Mouse (Mus musculus): ENCODE measurements around the gene Fam172a. TPM values are rescaled to one million over a fixed set of nuclear protein-coding genes. Genes with fewer than 3 reads are reported as not detected.
"Not testable (repeated sequence)": the region's sequence is repeated elsewhere in the genome, so short reads cannot be mapped to it uniquely, and the experiment has no call there.

Gene Fam172a
- 10 to 100 TPM; 22.9 to 24.6 TPM for total RNA-seq (2021)

DNA sequence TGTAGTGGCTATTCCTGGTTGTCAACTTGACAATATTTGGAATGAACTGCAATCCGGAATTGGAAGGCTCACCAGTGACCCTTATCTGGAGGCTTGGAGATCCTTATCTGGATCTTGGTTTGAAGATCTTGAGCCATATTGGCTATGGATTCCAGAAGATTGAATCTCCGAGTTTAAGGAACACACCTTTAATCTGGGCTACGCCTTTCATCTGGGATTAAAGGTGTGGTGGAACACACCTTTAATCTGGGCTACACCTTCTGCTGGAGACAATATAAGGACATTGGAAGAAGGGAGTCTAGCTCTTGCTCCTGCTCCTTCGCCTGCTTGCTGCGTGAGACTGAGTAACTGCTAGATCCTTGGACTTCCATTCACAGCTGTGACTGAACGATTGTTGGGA, at the start of gene Fam172a:
Gene Fam172a, plus strand, starts transcription at position 301 of the 400 bp plus-strand sequence.
- not testable (repeated sequence) for DNase-seq

DNA sequence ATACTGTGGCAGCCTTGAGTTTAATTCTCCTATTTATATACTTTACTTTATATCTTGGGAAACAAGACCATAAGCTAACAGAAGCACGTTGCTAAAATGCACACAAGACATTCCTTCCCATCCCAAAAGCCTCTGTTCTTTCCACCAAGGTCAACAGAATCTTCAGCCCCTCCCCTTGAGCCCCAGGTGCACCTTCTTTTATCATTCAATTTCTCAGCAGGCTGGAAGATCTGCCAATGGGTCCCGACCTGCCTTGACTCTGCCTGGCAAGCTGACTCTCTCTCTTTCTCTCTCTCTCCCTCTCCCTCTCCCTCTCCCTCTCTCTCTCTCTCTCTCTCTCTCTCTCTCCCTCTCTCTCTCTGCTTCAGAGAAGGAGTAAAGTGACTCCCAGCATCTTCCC, 13.2 kb upstream of the Fam172a start:
- DNase-seq: no peak

DNA sequence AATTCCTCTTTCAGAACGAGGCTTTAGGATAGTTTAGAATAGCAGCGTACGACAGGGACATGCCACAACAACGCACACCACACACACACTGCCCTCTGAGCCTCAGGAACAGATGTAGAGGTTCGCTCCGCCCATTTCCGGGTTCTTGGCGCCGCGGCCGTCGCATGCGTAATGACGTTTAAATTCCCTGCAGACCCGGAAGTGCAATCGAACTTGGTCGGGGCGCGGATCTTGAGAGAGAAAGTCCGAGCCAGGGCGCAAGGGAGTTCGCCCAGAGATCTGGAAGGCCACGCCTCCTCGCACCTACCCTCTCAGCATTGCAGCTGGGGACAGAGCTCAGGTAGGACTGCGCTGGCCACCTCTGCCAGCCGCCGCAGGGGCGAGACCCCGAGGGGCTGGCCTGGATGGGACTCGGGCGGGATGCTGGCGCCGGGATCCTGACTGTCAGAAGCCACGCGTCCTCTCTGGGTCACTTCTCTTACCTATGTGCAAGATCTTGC, 6.7 kb downstream of the Fam172a start:
- peak; percentile 94 for DNase-seq

DNA sequence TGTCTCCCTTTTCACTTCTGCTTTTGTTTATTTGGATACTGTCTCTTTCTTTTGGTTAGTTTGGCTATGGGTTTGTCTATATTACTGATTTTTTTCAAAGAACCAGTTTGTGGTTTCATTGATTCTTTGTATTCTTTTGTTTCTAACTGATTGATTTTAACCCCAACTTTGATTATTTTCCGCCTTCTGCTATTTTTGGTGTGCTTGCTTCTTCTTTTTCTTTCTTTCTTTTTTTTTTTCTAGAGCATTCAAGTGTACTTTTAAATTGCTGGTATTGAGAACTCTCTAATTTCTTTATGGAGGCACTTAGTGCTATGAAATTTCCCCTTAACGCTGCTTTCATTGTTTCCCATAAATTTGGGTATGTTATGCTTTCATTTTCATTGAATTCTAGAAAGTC, 15.7 kb downstream of the Fam172a start:
- DNase-seq: no peak

DNA sequence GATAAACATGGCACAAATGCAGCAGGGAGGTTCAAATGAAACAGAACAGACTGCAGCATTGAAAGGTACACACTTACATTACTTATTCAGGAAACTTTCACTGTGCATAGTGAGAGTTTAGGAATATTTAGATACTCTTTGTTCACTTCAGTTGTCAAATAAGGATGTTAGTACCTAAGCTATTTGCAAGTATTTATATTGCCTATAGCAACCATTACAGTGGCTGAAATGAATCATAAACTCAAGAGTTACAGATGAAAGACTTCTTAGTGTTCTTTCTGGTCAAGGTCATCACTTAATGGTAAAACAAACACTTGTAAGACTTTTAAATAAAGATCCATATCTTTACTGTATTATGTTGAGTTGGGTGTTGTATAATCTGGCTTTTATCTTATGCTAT, 41.0 kb downstream of the Fam172a start:
- DNase-seq: no peak

DNA sequence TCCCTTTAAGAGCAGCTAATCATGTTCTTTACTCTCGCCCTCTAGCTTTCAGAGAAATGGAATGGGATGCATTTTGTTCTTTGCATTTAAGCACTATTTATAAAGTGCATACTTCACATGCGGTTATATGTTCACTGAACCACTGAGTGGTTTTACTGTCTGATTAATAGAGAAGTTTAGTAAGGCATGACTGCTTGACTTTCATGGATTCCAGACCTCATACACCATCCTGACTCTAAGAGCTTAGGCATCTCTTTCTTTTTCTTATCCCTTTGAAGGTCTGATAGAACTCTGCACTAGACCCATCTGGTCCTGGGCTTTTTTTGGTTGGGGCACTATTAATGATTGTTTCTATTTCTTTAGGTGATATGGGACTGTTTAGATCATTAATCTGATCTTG, 75.8 kb downstream of the Fam172a start:
- no peak for DNase-seq

DNA sequence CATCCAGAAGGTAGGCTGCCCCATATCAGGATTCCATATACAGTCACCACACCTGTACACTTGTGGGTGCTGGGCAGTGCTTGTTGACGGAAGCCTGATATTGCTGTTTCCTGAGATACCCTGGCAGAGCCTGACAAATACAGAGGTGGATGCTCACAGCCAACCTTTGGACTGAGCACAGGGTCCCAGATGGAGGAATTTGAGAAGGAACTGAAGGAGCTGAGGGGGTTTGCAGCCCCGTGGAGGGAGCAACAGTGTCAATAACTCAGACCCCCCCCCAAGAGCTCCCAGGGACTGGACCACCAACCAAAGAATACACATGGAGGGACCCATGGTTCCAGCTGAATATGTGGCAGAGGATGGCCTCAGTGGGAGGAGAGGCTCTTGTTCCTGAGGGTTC, 105.5 kb downstream of the Fam172a start:
- not testable (repeated sequence) for DNase-seq

DNA sequence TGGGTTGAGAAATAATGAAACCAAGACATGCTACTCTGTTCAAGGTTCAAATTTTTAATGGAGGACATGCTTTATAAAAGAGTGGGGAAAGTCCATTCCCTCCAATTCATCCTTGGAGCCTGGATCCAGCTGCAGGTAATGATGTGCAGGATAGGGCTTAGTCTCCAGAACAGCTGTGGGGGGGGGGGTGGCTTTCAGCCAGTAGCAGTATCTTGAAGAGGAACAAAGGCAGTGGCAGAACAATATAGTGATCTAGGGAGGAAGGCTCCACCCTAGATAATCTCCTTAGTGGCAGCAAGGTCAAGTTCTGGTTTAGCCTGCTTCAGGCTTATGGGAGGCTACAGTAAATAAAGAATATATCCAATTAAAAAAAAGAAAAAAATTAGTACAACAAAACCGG, 108.6 kb downstream of the Fam172a start:
- no peak for DNase-seq

DNA sequence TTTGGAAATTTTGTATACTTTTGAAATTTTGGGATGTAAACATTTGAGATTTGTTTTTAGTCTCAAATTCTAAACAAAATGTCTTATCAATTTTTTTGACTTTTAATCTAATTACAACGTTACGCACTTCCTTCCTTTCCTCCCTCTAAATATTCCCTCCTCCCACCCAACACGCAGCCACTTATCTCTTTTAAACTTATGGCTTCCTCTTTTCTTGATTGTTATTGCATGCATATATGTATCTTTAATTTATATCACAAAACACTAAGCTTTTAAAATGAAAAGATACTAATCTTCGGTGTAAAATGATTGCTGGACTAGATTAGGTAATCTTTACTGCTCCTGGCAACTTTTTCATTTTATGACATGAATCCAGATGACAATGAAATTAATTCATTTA, 124.3 kb downstream of the Fam172a start:
- DNase-seq: no peak

DNA sequence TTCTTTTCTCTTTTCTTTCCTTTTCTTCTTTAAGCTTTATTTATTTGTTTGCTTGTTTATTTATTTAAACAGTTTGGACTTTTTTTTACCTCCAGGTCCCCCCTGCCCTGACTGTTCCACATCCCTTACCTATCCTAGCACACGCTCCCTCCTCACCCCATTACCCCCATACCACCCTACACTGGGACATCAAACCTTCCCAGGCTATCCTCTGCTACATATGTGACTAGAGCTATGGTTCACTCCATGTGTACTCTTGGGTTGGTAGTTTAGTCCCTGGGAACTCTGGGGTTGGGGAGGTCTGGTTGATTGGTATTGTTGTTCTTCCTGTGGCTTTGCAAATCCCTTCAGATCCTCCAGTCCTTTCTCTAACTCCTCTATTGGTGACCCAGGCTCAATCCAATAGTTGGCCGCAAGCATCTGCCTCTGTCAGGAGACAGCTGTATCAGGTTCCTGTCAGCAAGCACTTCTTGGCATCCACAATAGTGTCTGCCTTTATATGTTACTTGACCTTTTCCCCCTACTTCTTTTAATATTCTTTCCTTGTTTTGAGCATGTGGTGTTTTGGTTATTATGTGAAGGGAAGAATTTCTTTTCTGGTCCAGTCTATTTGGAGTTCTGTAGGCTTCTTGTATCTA, 141.3 kb downstream of the Fam172a start:
- DNase-seq: no peak

DNA sequence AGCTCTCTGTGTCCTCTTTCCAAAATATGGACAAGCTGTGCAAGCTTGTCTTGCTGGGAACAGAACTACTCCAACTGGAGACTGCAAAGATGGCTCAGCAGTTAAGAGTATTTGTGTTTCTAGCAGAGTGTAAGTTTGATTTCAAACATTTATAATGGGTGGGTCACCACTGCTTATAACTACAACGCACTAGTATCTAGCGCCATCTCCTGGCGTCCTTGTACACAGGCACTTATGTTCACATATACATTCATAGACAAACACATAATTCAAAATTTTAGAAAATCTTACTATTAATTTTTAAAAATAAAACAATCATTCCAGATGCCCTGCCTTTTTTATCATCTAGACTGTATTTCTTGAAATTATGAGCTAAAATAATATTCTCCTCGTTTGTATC, 147.0 kb downstream of the Fam172a start:
- peak; percentile 5 for DNase-seq

DNA sequence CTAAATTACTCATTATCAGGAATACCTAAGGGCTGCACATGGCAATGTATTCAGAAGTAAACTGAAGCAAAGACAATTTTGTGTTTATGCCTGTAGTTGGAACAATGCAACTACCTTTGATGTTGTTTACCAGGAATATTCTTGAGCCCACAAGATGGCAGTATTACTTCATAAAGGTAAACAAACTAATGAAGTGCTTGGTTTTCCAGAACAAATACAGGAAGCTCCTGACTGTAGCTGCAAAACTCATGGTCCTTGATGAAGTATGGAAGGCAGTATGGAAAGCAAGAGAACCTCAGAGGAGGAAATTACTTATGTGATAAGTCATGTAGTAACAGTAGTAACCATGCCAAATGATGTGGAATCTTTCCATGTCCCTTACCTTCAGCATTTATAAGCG, 163.0 kb downstream of the Fam172a start:
- DNase-seq: no peak

DNA sequence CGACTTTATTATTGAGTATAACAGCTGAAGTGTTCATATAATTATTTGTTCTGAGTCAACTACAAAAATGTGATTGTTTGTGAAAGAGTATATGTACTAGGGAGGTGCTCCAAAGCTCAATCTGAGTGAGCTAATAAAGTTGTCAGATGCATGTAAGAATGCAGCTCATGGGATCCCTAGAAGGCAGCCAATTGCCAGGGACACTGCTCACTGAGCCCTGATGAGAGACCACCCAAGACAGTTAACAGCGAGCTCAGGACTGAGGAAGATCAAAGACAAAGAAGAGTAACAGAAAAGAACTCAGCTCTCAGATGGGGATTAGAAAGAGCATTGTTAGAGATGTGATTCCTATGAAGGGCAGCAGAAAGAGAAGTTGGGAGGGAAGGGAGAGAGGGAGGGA, 166.5 kb downstream of the Fam172a start:
- DNase-seq: no peak

DNA sequence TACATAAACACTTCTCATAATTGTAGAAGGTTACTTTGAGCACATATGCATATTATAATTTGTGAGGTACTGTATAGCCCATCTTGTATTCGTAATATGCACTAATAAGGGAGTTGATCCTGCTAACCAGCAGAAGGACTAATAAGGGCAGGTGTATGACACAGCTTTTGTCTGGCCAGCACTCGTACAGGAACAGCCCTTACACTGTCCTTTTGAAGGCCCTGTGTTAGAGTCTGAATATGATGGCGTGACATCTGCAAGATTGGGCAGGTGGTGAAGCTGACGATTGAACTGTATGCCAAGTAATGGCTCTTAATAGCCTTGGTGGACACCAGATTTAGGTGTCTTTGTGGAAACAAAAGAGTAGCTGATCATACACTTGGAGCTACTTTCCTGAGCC, 176.3 kb downstream of the Fam172a start:
- DNase-seq: no peak

DNA sequence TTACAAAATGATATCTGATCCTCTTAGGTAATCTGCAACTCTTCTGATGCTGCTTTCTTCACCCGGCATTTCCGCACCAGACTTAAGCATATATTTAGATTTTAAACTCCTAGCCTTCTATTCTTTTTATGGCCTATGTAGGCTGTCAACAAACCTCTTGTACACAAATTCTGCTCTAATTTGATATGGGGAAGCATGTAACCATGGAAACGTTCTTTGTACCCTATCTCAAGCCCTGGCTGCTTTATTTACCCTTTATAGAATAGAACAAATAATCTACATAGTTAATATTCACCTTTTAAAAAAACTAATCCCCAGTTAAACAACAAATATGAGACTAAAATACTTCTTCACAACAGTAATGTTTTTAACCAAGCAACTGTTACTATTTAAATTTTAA, 176.7 kb downstream of the Fam172a start:
- no peak for DNase-seq

DNA sequence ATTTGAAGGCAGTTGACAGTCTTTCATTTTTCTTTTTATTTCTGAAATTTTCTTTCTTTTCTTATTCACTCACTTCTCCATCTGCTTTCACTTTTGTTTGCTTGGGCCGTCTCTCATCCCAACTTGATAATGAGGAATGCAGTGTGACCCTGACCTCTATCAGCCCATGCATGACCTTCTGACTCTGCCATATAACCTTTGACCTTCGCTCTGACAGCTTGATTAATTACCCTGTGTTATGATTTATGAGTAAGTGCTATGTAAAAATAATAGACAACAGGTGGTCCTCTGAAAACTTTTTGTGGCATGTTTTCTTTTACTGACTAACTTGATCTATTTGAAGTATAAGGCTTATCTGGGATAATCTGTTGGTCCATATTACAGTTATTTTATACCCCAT, 195.8 kb downstream of the Fam172a start:
- DNase-seq: no peak

DNA sequence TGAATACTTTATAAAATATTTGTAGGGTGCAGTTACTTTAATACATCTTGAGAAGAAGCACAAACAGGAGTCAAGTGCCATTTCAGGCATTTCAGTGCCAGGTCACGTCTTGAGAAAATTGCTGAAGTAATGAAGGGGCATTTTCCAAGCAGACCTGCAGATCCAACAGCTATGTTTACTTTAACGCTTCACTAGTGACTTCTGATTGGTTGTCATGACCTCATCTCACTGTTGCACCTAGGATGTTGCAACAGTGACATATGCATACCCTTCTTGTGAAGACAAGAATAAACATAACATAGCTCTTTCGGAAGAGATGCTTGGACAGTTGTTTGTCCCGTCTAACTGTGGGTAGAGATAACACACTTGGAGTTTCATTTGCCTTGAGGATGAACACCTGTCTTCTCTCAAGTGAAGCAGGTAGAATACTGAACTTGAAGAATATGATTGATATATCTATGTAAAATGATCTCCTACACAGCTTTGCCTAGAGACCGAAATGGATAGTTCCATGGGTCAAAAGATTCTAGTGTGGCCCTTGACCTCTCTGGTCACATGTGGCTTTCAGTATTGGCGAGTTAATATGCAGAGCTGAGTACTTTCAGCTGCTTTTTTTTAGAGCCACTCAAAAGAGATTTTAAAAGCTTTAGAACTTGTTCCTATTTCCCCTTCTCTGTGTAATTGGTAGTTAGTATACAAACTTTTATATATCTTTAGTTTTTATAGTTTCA, 196.4 kb downstream of the Fam172a start:
- DNase-seq: no peak

DNA sequence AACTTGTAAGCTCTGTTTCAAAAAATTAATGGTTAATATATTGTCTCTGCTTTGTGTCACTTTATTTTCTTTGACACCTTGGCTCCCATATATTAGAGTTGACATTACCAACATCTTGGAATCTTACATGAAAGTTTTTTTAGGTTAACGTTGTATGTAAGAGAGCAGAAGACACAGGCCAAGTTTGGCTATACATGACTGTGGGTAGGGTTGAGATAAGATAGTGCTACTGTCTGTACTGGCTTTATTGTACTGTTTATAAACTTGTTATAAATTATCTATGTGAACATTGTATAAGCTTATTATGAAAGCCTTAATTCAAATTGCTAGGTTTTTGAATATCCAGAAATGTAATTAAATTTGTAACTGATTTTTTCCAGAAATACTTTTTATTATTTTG, 197.9 kb downstream of the Fam172a start:
- no peak for DNase-seq

DNA sequence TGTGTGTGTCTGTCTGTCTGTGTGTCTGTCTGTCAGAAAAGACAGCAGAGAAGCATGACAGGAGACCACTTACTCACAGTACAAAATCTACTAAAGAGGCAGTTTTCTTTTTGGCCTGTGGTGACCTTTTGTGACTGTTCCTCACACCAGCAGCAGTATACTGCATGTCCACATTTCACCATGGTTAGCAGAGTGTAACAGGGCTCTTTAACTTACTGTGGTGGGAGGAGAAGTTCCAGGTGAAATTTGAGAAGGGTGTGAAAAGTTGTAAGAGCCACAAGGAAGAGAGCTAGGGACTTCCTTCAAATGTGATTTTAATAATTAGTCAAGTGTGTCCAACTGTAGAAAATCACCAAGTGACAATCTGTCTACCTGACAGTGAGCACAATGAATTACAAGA, 199.0 kb downstream of the Fam172a start:
- no peak for DNase-seq

DNA sequence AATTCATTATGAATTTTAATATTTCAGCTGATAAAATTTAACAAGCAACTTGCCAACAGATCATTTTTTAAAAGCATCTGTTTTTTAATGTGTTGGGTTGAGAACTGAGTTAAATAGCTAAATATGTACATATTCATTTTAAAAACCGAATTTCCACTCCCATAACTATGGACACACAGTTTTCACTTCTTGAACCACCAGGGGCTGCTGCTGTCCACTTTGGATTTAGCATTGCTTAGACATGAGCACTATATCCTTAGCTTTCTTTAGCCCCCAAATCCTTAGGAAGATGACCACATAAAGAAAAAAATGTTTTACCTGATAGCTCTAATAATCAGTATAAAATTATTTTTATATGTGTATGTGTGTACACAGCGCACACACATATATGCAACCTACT, 207.4 kb downstream of the Fam172a start:
- no peak for DNase-seq

DNA sequence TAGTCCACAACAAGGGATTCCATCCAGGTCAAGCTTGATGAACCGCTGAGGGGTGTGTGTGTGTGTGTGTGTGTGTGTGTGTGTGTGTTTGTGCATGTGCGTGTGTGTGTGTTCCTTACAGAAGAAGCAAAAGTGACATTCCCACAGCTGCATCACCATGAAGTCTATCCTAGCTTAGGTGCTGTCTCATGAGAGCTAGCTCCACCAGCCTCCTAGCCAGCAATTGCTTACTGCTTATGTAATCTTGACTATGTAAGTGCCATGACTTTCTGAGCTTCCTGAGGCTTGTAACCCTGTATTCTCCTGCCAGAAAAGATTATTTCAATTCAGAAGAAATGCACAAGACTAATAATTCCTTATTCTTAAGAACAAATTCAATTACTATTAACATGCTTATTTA, 221.0 kb downstream of the Fam172a start:
- no peak for DNase-seq

DNA sequence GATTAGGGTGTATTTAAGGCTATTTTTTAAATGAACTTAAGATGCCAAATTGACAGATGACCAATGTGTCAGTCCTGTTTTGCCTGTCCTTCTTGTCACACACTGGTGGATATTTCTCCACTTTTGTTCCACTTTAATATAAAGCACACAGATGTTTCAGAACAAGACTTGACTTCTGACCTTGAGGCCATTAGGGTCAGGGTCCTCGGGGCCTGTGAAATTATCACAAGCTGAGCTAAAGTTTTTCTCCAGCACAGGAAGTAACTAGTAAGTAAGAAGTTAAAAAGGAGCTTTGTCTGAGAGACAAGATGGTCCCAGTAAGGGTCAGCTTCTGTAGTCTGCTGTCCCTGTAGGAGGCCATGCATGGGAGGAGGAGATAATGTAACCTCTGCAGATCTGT, 255.8 kb downstream of the Fam172a start:
- no peak for DNase-seq

DNA sequence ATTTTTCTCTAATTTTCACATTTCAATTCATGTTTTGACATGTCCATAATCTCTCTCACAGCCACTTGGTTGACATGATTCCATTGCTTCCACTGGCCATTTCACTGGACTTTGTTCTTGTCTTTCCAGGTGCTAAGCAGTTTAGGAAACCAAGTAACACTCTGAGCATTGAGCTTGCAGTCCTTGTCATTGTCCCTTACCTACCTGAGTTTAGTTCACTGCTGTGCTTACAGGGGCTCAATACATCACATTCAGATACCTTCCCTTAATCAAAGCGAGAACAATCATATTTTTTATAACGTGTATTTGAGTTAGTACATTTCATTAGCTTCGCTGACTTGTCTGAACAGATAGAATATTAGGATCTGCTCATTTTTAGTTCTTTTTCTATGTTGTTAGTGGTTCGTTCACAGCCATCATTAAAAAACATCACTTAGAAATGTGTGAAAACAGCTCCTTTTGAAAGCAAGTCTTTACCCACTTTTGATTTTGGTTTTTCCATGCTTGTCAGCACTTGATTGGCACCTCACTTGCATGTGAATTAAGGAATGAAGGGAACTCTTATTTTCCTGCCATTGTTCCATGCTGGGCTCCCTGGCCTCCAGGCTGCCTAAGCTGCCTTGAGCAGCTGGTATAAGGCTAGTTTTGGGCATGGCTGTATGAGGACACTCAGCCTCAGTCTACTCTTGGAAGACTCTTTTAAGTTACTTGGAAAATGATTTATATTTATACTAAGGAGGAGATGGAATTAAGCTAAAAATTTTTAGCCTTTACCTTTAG, 257.9 kb downstream of the Fam172a start:
- no peak for DNase-seq

DNA sequence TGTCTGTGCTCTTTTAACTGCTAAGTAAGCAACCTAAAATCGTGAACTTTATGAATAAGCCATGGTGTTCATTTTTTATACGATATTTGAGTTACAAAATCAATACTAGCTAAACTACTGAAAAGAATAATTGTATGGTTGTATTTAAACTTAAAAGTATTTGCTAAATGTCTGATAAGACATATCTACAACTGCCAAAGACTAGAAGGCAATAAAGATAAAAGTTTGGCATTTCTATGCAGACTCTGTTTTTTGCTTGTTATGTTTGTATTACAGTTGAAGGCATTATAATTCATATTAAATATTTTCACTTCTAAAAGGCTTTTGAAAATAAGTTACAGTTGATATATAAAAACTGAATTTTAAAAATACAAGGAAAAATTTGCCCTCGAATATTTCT, 274.4 kb downstream of the Fam172a start:
- DNase-seq: no peak

All from heart, postnatal 4 days (tissue).